Mouse (Mus musculus) urinary bladder, postnatal 36 days (tissue): ENCODE data around the gene BC029722.

Experiments
- DNase-seq, 2 experiments: peaks; one replicate each; pipeline ENCODE4 v3.0.0; 2022; ENCODE audit warnings: low spot score in 2 of 2, mixed read lengths in 1 of 2

Gene BC029722

GRCm38 (mm10) chr2:155784534-155784933, 34.7 kb downstream of the BC029722 start:
- DNase-seq = no peak

- no peak for DNase-seq
Measured at GRCm38 (mm10) chr2:155779506-155779905, 39.7 kb downstream of the BC029722 start.

GRCm38 (mm10) chr2:155779066-155779465, 40.2 kb downstream of the BC029722 start:
- DNase-seq = no peak

- DNase-seq = no peak
Measured at GRCm38 (mm10) chr2:155778004-155778403, 41.2 kb downstream of the BC029722 start.

- no peak for DNase-seq
Measured at GRCm38 (mm10) chr2:155777688-155777985, 41.6 kb downstream of the BC029722 start.

- no peak for DNase-seq
Measured at GRCm38 (mm10) chr2:155776824-155777687, 42.2 kb downstream of the BC029722 start.

GRCm38 (mm10) chr2:155775685-155776263, 43.5 kb downstream of the BC029722 start:
- peak; percentile 18 to 37 for DNase-seq

- DNase-seq = no peak
Measured at GRCm38 (mm10) chr2:155774927-155775684, 44.1 kb downstream of the BC029722 start, which contains the start of gene Mmp24. Gene Mmp24 (plus strand): TSS chr2:155775342.

GRCm38 (mm10) chr2:155774261-155774926, 44.8 kb downstream of the BC029722 start:
- DNase-seq = no peak

GRCm38 (mm10) chr2:155773664-155774063, 45.6 kb downstream of the BC029722 start:
- DNase-seq = no peak
